Mouse (Mus musculus): Measurements from ENCODE around the gene Fyn. TPM values are rescaled to one million over a fixed set of nuclear protein-coding genes. Genes with fewer than 3 reads are reported as not detected.

Gene Fyn
- total RNA-seq, 2 experiments from 2014 or later = 1.4 to 6.3 TPM

Other genes with a start within 250 kb of the Fyn start
- gene Fam229b, start 234.9 kb upstream of the Fyn start, total RNA-seq (2015; ENCODE audit: low replicate concordance) = not detected in 2 replicates
- not detected in 2 replicates for gene Fam229b, start 234.9 kb upstream of the Fyn start, total RNA-seq (2017; ENCODE audit: low replicate concordance)
- gene Tube1, start 234.9 kb upstream of the Fyn start, total RNA-seq (2015; ENCODE audit: low replicate concordance) = 13.3 and 15.1 TPM in 2 replicates
- gene Tube1, start 234.9 kb upstream of the Fyn start, total RNA-seq (2017; ENCODE audit: low replicate concordance) = 8.7 and 9.2 TPM in 2 replicates
- gene Ccn6, start 205.1 kb upstream of the Fyn start, total RNA-seq (2015; ENCODE audit: low replicate concordance) = not detected in 2 replicates
- not detected in 2 replicates for gene Ccn6, start 205.1 kb upstream of the Fyn start, total RNA-seq (2017; ENCODE audit: low replicate concordance)
- gene Traf3ip2, start 244.1 kb downstream of the Fyn start, total RNA-seq (2015; ENCODE audit: low replicate concordance) = 2.9 and 3.6 TPM in 2 replicates
- 0.77 TPM in 1 of 2 replicates, not detected in the other for gene Traf3ip2, start 244.1 kb downstream of the Fyn start, total RNA-seq (2017; ENCODE audit: low replicate concordance)